Mouse (Mus musculus) forebrain, embryonic 15.5 days (tissue): ENCODE data around the gene Gpalpp1. TPM values are rescaled to one million over a fixed set of nuclear protein-coding genes. Genes with fewer than 3 reads are reported as not detected.

Experiments
- ATAC-seq: fragments of 200-750 bp; cut with Nextera tagmentation; replicated peaks from 2 replicates; pipeline ENCODE4 v1.8.0; 2017; ENCODE audit warnings: mild to moderate bottlenecking, moderate TSS enrichment, moderate library complexity
- H3K27ac ChIP-seq: fragments of 300-500 bp; sonication (generic); replicated peaks from 2 replicates; pipeline ENCODE4 v1.5.1; 2015; ENCODE audit warnings: mild to moderate bottlenecking, inconsistent platforms
- H3K27me3 ChIP-seq: fragments of 300-500 bp; sonication (generic); 2 replicates; pipeline ENCODE4 v1.6.1; 2015; ENCODE audit warnings: inconsistent platforms
- H3K36me3 ChIP-seq: fragments of 300-500 bp; sonication (generic); 2 replicates; pipeline ENCODE4 v1.6.1; 2015; ENCODE audit warnings: mild to moderate bottlenecking, inconsistent platforms
- H3K4me1 ChIP-seq: fragments of 300-500 bp; sonication (generic); 2 replicates; pipeline ENCODE4 v1.6.1; 2015; ENCODE audit warnings: inconsistent platforms
- H3K4me2 ChIP-seq: fragments of 300-500 bp; sonication (generic); replicated peaks from 2 replicates; pipeline ENCODE4 v1.6.1; 2015; ENCODE audit warnings: mild to moderate bottlenecking, inconsistent platforms
- H3K4me3 ChIP-seq: fragments of 300-500 bp; sonication (generic); 2 replicates; pipeline ENCODE4 v1.5.1; 2015; ENCODE audit warnings: mild to moderate bottlenecking, inconsistent platforms
- H3K9ac ChIP-seq: fragments of 300-500 bp; sonication (generic); replicated peaks from 2 replicates; pipeline ENCODE4 v1.6.1; 2015; ENCODE audit warnings: mild to moderate bottlenecking, inconsistent platforms
- H3K9me3 ChIP-seq: fragments of 300-500 bp; sonication (generic); 2 replicates; pipeline ENCODE4 v1.6.1; 2016; ENCODE audit warnings: inconsistent platforms
- WGBS: fragments of 180-500 bp; shearing (Covaris S2); methylation state at CpG from one replicate; pipeline ENCODE4 v1.1.7; 2015; ENCODE audit warnings: mixed read lengths; 5-methylcytosine and 5-hydroxymethylcytosine counted together
- polyA plus RNA-seq: library from polyadenylated mRNA; unstranded; fragments of >200 nt; fragmentation: Nextera tagmentation; extraction: Ambion mirVana; gene quantifications from 2 replicates; pipeline ENCODE4 v1.2.1, GENCODE M21; 2015

Gene Gpalpp1
- 13.6 and 14.4 TPM in 2 replicates for polyA plus RNA-seq

GRCm38 (mm10) chr14:76110396-76111221 is at the start of gene Gpalpp1, which contains the start of gene Nufip1:
Gene Gpalpp1, minus strand, starts transcription at chr14:76110760.
Gene Nufip1, plus strand, starts transcription at chr14:76110891.
- Histone ChIP-seq H3K4me2 (peak within 1 kb of the TSS; percentile 90), H3K4me1 (peaks cover 23% of the 10 kb centered on the region), H3K27me3 (no peaks in the 10 kb centered on the region), H3K4me3 (peak within 1 kb of the TSS; percentile 84), H3K9ac (peak within 1 kb of the TSS; percentile 65), H3K36me3 (peaks cover 24% of the 10 kb centered on the region), H3K9me3 (no peaks in the 10 kb centered on the region), H3K27ac (peak within 1 kb of the TSS; percentile 83)
- under 1% methylated on average over 69 of the region's 69 CpGs for WGBS
- peak; percentile 99 for ATAC-seq

- no peak overlapping the region for H3K4me2 ChIP-seq
- H3K27ac ChIP-seq, result no peak overlapping the region
- ATAC-seq, result no peak
- H3K9me3 ChIP-seq, result no peaks in the 10 kb centered on the region
- H3K4me1 ChIP-seq, result peaks cover 2% of the 10 kb centered on the region; the same call in 1 of the 2 replicates
- 52% methylated on average over 5 of the region's 5 CpGs for WGBS
- H3K4me3 ChIP-seq, result no peak overlapping the region
- H3K9ac ChIP-seq, result no peak overlapping the region
- H3K27me3 ChIP-seq, result no peaks in the 10 kb centered on the region
- H3K36me3 ChIP-seq, result no peaks in the 10 kb centered on the region
These were observed 47.7 kb upstream of the Gpalpp1 start for GRCm38 (mm10) chr14:76158192-76158785.

GRCm38 (mm10) chr14:76153828-76154227 is 43.3 kb upstream of the Gpalpp1 start:
- Histone ChIP-seq H3K4me1 (peaks cover 27% of the 10 kb centered on the region), H3K27ac (no peak overlapping the region), H3K9me3 (no peaks in the 10 kb centered on the region), H3K4me2 (no peak overlapping the region), H3K27me3 (no peaks in the 10 kb centered on the region), H3K4me3 (peak overlapping the region; percentile 72; the same call in 1 of the 2 replicates), H3K36me3 (no peaks in the 10 kb centered on the region), H3K9ac (no peak overlapping the region)
- no peak for ATAC-seq
- WGBS, result 37% methylated on average over 6 of the region's 6 CpGs

- Histone ChIP-seq H3K4me1 (peaks cover 27% of the 10 kb centered on the region), H3K27me3 (no peaks in the 10 kb centered on the region), H3K9ac (peak overlapping the region; percentile 29), H3K4me2 (peak overlapping the region; percentile 42), H3K4me3 (peak overlapping the region; percentile 72), H3K27ac (peak overlapping the region; percentile 98), H3K36me3 (no peaks in the 10 kb centered on the region), H3K9me3 (no peaks in the 10 kb centered on the region)
- ATAC-seq, result peak; percentile 9; the same call in 1 of the 2 replicates
- WGBS, result 5% methylated on average over 24 of the region's 24 CpGs
These were observed 42.6 kb upstream of the Gpalpp1 start for GRCm38 (mm10) chr14:76153003-76153675.

GRCm38 (mm10) chr14:76152162-76153002 is 41.8 kb upstream of the Gpalpp1 start:
- Histone ChIP-seq H3K4me3 (peak overlapping the region; percentile 72), H3K4me1 (peaks cover 27% of the 10 kb centered on the region), H3K27ac (peak overlapping the region; percentile 98), H3K9me3 (no peaks in the 10 kb centered on the region), H3K36me3 (no peaks in the 10 kb centered on the region), H3K4me2 (peak overlapping the region; percentile 42), H3K9ac (peak overlapping the region; percentile 84), H3K27me3 (no peaks in the 10 kb centered on the region)
- ATAC-seq, result peak; percentile 95
- under 1% methylated on average over 41 of the region's 41 CpGs for WGBS

- H3K36me3 ChIP-seq, result no peaks in the 10 kb centered on the region
- peak overlapping the region; percentile 98 for H3K27ac ChIP-seq
- WGBS, result under 1% methylated on average over 10 of the region's 10 CpGs
- peaks cover 27% of the 10 kb centered on the region for H3K4me1 ChIP-seq
- H3K4me2 ChIP-seq, result peak overlapping the region; percentile 42
- peak overlapping the region; percentile 72 for H3K4me3 ChIP-seq
- ATAC-seq, result no peak
- H3K27me3 ChIP-seq, result no peaks in the 10 kb centered on the region
- no peaks in the 10 kb centered on the region for H3K9me3 ChIP-seq
- H3K9ac ChIP-seq, result peak overlapping the region; percentile 84
These were observed 41.2 kb upstream of the Gpalpp1 start for GRCm38 (mm10) chr14:76151820-76152161.

GRCm38 (mm10) chr14:76151011-76151410 is 40.5 kb upstream of the Gpalpp1 start:
- no peak for ATAC-seq

GRCm38 (mm10) chr14:76150499-76150898 is 39.9 kb upstream of the Gpalpp1 start:
- Histone ChIP-seq H3K9me3 (no peaks in the 10 kb centered on the region), H3K27ac (no peak overlapping the region), H3K36me3 (no peaks in the 10 kb centered on the region), H3K9ac (no peak overlapping the region), H3K4me1 (peaks cover 27% of the 10 kb centered on the region), H3K4me3 (no peak overlapping the region), H3K4me2 (no peak overlapping the region), H3K27me3 (no peaks in the 10 kb centered on the region)
- no peak for ATAC-seq
- 69% methylated on average over 11 of the region's 11 CpGs for WGBS

More at GRCm38 (mm10) chr14:76151011-76151410, 40.5 kb upstream of the Gpalpp1 start:
- no peak overlapping the region for H3K27ac ChIP-seq
- H3K9ac ChIP-seq, result no peak overlapping the region
- no peaks in the 10 kb centered on the region for H3K27me3 ChIP-seq
- no peak overlapping the region for H3K4me2 ChIP-seq
- peaks cover 27% of the 10 kb centered on the region for H3K4me1 ChIP-seq
- H3K9me3 ChIP-seq, result no peaks in the 10 kb centered on the region
- H3K4me3 ChIP-seq, result no peak overlapping the region
- WGBS, result 59% methylated on average over 2 of the region's 2 CpGs
- no peaks in the 10 kb centered on the region for H3K36me3 ChIP-seq

GRCm38 (mm10) chr14:76149531-76150179 is 39.1 kb upstream of the Gpalpp1 start:
- Histone ChIP-seq H3K4me3 (0 out of 2 replicates have a peak overlapping the region, but pooled peaks have one; percentile 2), H3K9ac (no peak overlapping the region), H3K27me3 (no peaks in the 10 kb centered on the region), H3K36me3 (no peaks in the 10 kb centered on the region), H3K27ac (no peak overlapping the region), H3K4me2 (peak overlapping the region; percentile 11; the same call in 1 of the 2 replicates), H3K4me1 (peaks cover 27% of the 10 kb centered on the region), H3K9me3 (no peaks in the 10 kb centered on the region)
- 37% methylated on average over 13 of the region's 13 CpGs for WGBS
- no peak for ATAC-seq

GRCm38 (mm10) chr14:76148294-76148693 is 37.7 kb upstream of the Gpalpp1 start:
- peaks cover 25% of the 10 kb centered on the region for H3K4me1 ChIP-seq
- no peak overlapping the region for H3K4me3 ChIP-seq
- H3K27ac ChIP-seq, result no peak overlapping the region
- no peak for ATAC-seq
- H3K9me3 ChIP-seq, result no peaks in the 10 kb centered on the region
- no peaks in the 10 kb centered on the region for H3K27me3 ChIP-seq
- H3K36me3 ChIP-seq, result no peaks in the 10 kb centered on the region
- no peak overlapping the region for H3K4me2 ChIP-seq
- H3K9ac ChIP-seq, result no peak overlapping the region
- 87% methylated on average over 10 of the region's 10 CpGs for WGBS

- ATAC-seq, result no peak
- 78% methylated on average over 6 of the region's 6 CpGs for WGBS
- Histone ChIP-seq H3K27ac (no peak overlapping the region), H3K9ac (no peak overlapping the region), H3K4me1 (peaks cover 20% of the 10 kb centered on the region), H3K4me3 (no peak overlapping the region), H3K9me3 (no peaks in the 10 kb centered on the region), H3K36me3 (no peaks in the 10 kb centered on the region), H3K27me3 (no peaks in the 10 kb centered on the region), H3K4me2 (no peak overlapping the region)
These were observed 36.5 kb upstream of the Gpalpp1 start for GRCm38 (mm10) chr14:76147061-76147460.
